Mouse (Mus musculus): ENCODE results near the gene Dglucy. TPM values are rescaled to one million over a fixed set of nuclear protein-coding genes. Genes with fewer than 3 reads are reported as not detected.

Dglucy gene
- total RNA-seq, 2 experiments from 2014 or later = 3.9 to 5.0 TPM

- peak; percentile 85 for DNase-seq
Measured at GRCm38 (mm10) chr12:100841211-100841792, 62.4 kb downstream of the Dglucy start.

GRCm38 (mm10) chr12:100843171-100843570, 64.3 kb downstream of the Dglucy start:
- DNase-seq = no peak

DNA sequence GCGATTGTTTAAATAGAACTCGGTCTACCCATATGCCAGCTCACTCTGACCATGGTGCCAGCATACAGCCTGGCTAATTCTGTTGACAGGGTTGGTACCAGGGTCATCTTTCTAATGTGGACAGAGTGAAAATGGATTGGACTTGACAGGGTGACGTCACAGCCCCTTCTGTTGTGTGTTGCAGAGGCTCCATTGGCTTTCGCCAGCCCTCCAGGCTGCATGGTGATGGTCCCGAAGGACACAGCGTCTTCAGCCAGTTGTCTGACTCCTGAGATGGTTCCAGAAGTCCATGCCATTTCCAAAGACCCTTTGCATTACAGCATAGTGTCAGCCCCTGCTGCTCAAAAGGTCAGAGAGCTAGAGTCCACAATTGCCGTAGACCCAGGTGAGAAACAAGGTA, 65.7 kb downstream of the Dglucy start:
- DNase-seq = peak; percentile 1

DNA sequence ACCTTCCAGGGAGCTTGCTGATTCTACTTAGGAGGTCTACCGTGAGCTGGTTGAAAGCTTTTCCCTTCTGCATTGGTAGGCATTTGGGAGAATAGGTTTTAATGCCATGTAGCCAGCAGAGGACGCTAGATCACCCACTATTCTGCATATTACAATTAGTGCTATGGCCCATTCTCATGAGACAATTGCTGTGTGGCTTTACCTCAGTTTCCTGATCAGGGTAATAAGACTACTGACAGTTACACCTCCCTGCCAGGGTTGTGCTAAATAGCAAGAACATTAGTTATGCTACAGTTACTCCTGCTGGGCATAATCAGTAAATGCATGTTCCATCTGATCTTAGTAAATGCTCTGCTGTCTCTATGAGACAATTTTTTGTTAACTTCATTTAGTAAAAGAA, 67.0 kb downstream of the Dglucy start:
- peak; percentile 1 for DNase-seq

- peak; percentile 1 for DNase-seq
Measured at GRCm38 (mm10) chr12:100846566-100846965, 67.7 kb downstream of the Dglucy start.

DNA sequence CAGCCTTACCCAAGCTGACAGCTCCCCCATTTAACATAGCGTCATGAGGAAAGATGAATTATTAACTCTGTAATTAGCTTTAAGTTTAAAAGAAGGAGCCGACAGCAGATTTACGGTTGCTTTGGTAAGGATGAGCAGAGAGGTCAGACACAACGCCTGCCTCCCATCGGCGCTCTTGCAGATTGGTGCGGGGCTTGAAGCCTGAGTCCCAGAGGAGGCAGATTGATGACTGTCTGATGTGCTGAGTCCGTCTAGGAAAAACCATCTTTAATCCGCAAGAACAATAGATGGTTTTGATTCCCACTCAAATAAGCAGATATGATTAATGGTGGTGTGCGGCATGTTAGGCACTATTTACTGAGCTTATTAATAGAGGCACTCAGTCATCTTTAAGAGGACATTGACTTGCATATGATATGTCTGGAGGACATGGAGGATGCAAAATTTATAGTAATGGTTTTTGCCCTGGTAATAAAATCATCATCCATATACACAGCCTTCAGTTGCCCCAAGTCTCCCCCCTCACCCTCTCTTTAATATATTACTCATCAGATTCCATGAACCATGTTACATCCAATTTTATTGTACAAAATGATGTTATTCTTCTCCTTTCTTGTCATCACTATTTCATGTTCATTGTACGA, 68.7 kb downstream of the Dglucy start:
- DNase-seq = no peak

- DNase-seq = no peak
Measured at GRCm38 (mm10) chr12:100849421-100850138, 70.7 kb downstream of the Dglucy start.

DNA sequence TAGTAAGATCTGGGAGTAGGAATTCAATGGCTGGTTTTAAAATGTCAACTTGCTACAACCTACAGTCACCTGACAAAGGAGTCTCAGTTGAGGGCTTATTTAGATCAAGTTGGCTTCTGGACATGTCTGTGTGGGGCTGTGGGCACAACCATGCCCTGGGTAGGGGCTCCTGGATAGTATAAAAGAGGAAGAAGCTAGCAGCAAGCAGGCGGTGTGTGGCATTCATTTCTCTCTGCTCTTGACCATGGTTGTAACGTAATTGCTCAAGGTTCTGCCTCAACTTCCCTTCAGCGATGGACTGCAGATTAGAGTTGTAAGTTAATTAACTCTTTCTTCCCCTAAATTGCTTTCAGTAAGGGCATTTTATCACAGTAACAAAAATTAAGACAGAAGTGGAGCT, 73.5 kb downstream of the Dglucy start:
- DNase-seq = no peak

DNA sequence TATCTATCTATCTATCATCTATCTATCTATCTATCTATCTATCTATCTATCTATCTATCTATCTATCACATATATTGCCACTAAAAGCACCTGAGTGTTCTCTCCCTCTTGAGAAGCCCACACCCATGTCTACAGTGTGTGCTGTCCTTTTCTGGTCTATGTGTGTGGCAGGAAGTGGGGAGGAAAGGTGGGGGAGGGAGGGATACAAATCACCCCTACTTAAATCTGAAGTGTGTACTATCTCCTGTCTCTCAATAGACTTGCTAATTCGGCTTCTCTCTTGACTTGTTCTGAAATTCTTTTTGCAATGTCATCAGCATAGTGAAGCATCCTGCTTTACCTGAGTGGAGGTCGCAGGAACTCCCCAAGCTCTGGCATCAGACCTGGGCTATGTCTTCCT, 77.5 kb downstream of the Dglucy start:
- DNase-seq = no peak

- DNase-seq = no peak
Measured at GRCm38 (mm10) chr12:100857791-100858190, 78.9 kb downstream of the Dglucy start.

- no peak for DNase-seq
Measured at GRCm38 (mm10) chr12:100862272-100862671, 83.4 kb downstream of the Dglucy start.

DNA sequence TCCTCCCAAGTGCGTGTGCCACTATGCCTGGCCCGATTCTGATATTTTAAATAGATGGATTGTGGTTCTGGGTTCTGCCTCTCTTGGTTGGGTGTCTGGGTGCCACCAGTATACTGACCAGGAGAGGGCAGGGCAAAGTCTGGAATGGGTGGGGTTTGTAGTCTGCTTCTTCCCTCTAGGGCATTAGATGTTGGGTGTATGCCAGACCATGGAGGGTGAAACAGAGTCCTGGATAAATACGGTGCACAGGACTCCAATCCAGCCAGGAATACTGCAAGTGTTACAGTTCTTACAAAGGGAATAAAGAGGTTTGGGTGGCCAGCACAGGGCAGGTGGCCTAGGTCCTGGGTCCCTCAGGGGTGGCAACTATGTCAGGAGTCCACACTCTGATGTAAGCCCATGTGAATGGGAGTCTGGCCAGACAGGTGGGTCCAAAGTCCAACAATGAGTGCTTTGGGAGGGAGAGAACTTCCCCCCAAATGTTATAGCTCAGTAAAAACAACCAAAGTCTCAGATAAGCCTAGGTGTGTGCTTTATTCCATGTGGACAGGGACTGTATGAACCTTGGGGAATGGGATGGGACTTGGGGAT, 84.1 kb downstream of the Dglucy start:
- no peak for DNase-seq

DNA sequence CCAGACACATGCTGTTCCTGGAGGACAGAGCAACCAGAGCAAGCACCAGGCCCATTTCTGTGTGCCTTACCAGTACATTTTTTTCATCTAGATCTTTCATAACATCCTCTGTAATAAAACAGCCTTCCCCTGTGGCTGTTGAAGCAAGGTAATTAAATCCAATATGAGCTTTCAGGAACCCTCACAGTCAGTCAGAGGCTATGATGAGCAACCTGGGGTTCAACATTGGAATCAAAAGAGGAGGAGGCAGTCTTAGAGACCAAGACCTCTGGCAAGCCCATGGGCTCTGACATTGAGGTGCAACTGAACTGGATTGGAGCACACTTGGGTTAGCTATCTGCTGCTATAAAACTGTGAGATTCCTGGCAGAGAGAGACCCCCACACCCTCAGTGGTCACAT, 86.2 kb downstream of the Dglucy start:
- DNase-seq = no peak

- DNase-seq = no peak
Measured at GRCm38 (mm10) chr12:100865509-100866078, 86.7 kb downstream of the Dglucy start.

DNA sequence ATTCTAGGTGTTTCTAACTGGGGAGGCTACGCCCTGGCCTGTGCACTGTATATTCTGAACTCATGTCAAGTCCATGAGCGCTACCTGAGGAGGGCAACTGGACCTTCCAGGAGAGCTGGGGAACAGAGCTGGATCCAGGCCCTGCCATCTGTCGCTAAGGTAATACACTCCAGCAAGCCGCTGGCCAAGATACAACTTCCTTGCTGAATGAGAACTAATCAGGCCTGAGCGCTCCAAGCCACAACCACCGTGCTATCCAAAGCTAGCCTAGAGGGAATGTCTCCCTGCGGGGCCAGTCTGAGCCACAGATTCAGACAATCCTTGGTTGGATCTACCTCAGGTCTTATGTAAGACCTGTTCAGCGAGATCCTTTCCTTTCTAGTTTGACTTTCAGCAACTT, 88.2 kb downstream of the Dglucy start:
- DNase-seq = peak; percentile 22

GRCm38 (mm10) chr12:100868049-100868622, 89.3 kb downstream of the Dglucy start:
- no peak for DNase-seq

DNA sequence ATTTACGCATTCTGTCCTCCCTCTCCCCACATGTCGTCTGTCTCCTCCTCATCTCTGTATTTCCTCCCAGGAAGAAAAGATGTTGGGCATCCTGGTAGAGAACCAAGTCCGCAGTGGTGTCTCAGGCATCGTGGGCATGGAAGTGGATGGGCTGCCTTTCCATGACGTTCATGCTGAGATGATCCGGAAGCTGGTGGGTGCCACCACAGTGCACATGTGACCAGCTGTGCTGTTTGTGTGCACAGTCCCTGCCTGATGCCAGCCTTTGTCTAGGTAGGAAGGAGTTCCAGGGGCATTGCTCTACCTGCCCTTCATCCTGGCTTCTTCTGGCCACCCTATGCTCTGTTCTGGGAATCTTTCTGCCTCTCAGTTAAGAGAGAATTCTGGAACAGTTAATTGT, 92.4 kb downstream of the Dglucy start:
- no peak for DNase-seq

GRCm38 (mm10) chr12:100871841-100872240, 93.0 kb downstream of the Dglucy start:
- DNase-seq = no peak

- DNase-seq = no peak
Measured at GRCm38 (mm10) chr12:100873612-100874011, 94.8 kb downstream of the Dglucy start.

- DNase-seq = no peak
Measured at GRCm38 (mm10) chr12:100875553-100875952, 96.7 kb downstream of the Dglucy start.

DNA sequence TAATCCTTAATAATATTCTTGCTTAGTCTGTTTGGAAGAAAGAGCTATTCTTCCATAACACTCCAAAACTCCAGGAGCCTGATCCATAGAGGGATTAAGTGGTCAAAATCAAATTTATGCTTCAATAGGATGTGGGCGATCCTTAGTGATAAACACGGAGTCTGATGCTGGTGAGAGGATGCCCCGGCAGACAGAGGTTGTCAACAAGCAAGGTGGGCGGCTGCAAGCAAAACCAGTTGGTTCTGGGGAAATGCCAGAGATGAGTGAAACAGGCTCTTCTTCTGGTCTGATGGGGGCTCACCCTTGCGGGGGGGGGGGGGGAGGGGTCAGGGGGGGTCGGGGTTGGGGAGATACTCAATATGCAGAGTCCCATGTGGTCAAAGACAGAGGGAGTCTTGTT, 97.1 kb downstream of the Dglucy start:
- DNase-seq = no peak

DNA sequence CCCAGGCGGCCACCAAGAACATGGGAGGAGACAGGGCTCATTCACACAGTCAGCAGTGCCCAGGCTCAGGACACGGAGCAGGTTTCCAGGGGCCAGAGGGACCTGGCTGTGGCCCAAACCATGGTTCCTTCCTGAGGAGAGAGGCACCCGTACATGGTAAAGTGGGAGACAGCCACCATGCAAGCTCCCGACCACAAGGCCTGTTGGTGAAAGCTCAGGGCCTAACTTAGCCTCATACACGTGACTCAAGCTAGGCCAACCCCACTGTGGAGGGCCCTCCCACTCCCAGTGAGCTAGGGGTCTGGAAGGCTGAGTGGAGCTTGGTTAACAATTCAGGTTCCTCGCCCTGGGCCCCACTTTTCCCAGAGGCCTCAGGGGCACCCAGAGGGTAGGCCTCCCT, 99.1 kb downstream of the Dglucy start:
- no peak for DNase-seq

DNA sequence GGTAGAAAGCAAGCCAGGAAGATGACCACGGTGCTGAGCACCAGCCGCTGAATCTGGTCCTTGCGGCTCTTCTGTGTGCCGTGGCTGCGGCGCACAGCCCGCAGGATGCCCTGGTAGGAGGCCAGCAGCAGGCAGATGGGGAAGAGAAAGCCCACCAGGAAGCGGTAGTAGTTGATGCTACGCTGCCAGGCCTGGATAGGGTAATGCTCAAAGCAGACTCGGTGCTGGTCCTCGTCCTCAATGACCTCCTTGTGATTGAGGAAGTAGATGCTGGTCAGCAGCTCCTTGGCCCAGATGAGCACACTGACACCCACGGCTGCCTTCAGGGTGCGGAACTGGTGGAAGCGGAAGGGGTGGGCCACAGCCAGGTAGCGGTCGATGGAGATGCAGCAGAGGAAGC, 99.7 kb downstream of the Dglucy start:
- DNase-seq = no peak

All from gastrocnemius, postnatal 10 days (tissue).